Mouse (Mus musculus): ENCODE measurements around the gene Robo3. TPM values are rescaled to one million over a fixed set of nuclear protein-coding genes. Genes with fewer than 3 reads are reported as not detected.

Gene Robo3
- not detected in 2 replicates for total RNA-seq (2015; ENCODE audit: low replicate concordance)
- not detected in 2 replicates for total RNA-seq (2017; ENCODE audit: low replicate concordance)

- ATAC-seq (replicated peaks; ENCODE audit: low FRiP score, poor library complexity, severe bottlenecking): no peak
These were observed at the start of gene Robo3 for GRCm38 (mm10) chr9:37432720-37433421. Gene Robo3 (minus strand): TSS chr9:37433246.

GRCm38 (mm10) chr9:37474923-37475322, 41.9 kb upstream of the Robo3 start:
- ATAC-seq (replicated peaks; ENCODE audit: low FRiP score, poor library complexity, severe bottlenecking): no peak

- no peak for ATAC-seq (replicated peaks; ENCODE audit: low FRiP score, poor library complexity, severe bottlenecking)
These were observed 40.6 kb upstream of the Robo3 start for GRCm38 (mm10) chr9:37473611-37474125.

- no peak for ATAC-seq (replicated peaks; ENCODE audit: low FRiP score, poor library complexity, severe bottlenecking)
These were observed 29.7 kb upstream of the Robo3 start for GRCm38 (mm10) chr9:37462764-37463163.

- ATAC-seq (replicated peaks; ENCODE audit: low FRiP score, poor library complexity, severe bottlenecking): no peak
These were observed 28.5 kb upstream of the Robo3 start for GRCm38 (mm10) chr9:37461571-37461970.

GRCm38 (mm10) chr9:37460961-37461340, 27.9 kb upstream of the Robo3 start:
- no peak for ATAC-seq (replicated peaks; ENCODE audit: low FRiP score, poor library complexity, severe bottlenecking)

GRCm38 (mm10) chr9:37460043-37460960, 27.3 kb upstream of the Robo3 start:
- ATAC-seq (replicated peaks; ENCODE audit: low FRiP score, poor library complexity, severe bottlenecking): no peak

- no peak for ATAC-seq (replicated peaks; ENCODE audit: low FRiP score, poor library complexity, severe bottlenecking)
These were observed 26.6 kb upstream of the Robo3 start for GRCm38 (mm10) chr9:37459665-37460042.

GRCm38 (mm10) chr9:37457151-37457550, 24.1 kb upstream of the Robo3 start:
- ATAC-seq (replicated peaks; ENCODE audit: low FRiP score, poor library complexity, severe bottlenecking): no peak

- ATAC-seq (replicated peaks; ENCODE audit: low FRiP score, poor library complexity, severe bottlenecking): no peak
These were observed 23.4 kb upstream of the Robo3 start for GRCm38 (mm10) chr9:37456481-37456910.

GRCm38 (mm10) chr9:37455868-37456267, 22.8 kb upstream of the Robo3 start:
- ATAC-seq (replicated peaks; ENCODE audit: low FRiP score, poor library complexity, severe bottlenecking): no peak

GRCm38 (mm10) chr9:37454991-37455390, 21.9 kb upstream of the Robo3 start:
- ATAC-seq (replicated peaks; ENCODE audit: low FRiP score, poor library complexity, severe bottlenecking): no peak

GRCm38 (mm10) chr9:37454011-37454492, 21.0 kb upstream of the Robo3 start:
- ATAC-seq (replicated peaks; ENCODE audit: low FRiP score, poor library complexity, severe bottlenecking): no peak

GRCm38 (mm10) chr9:37453328-37453727, 20.3 kb upstream of the Robo3 start:
- ATAC-seq (replicated peaks; ENCODE audit: low FRiP score, poor library complexity, severe bottlenecking): no peak

GRCm38 (mm10) chr9:37452401-37452800, 19.4 kb upstream of the Robo3 start:
- ATAC-seq (replicated peaks; ENCODE audit: low FRiP score, poor library complexity, severe bottlenecking): no peak

GRCm38 (mm10) chr9:37437772-37438735, 5.0 kb upstream of the Robo3 start:
- ATAC-seq (replicated peaks; ENCODE audit: low FRiP score, poor library complexity, severe bottlenecking): no peak

- no peak for ATAC-seq (replicated peaks; ENCODE audit: low FRiP score, poor library complexity, severe bottlenecking)
These were observed 2.6 kb upstream of the Robo3 start for GRCm38 (mm10) chr9:37435616-37436015.

- no peak for ATAC-seq (replicated peaks; ENCODE audit: low FRiP score, poor library complexity, severe bottlenecking)
These were observed 1.9 kb upstream of the Robo3 start for GRCm38 (mm10) chr9:37434932-37435331.

- ATAC-seq (replicated peaks; ENCODE audit: low FRiP score, poor library complexity, severe bottlenecking): no peak
These were observed 946 bp upstream of the Robo3 start for GRCm38 (mm10) chr9:37433823-37434560.

All from erythroblast, adult 5-6 weeks (primary cell).